Mouse (Mus musculus) spleen, postnatal 4 days (tissue): Measurements from ENCODE around the gene Sync.

ENCODE experiments used
- DNase-seq, 2 experiments: peaks; one replicate each; pipeline ENCODE4 v3.0.0; 2022; ENCODE audit warnings: low spot score in 2 of 2

Gene Sync

DNA sequence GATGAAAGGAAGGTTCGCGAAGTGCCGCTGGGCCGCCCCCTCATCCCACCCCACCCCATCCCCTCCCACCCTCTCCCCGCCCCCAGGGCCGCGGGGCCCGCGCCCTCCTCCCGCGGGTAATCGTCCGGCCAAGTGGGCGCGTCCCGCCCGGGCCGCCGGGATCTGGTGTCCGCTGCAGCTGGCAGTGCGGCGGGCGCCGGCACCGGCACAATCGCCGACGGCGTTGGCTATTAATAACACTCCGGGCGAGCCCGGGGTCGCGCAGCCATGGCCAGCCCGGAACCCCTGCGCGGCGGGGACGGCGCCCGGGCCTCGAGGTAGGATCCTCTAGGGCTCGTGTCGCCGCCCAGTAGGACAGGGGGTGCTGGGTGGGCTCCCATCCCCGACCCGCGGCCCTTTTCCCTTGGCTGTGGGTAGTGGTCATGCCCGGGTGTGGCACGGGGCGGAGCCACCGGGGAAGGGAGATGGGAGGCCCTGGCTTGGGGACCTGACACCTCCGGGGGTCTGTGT, at the start of gene Sync:
Gene Sync (plus strand): TSS at position 146 of the 510 bp plus-strand sequence.
- no peak for DNase-seq

DNA sequence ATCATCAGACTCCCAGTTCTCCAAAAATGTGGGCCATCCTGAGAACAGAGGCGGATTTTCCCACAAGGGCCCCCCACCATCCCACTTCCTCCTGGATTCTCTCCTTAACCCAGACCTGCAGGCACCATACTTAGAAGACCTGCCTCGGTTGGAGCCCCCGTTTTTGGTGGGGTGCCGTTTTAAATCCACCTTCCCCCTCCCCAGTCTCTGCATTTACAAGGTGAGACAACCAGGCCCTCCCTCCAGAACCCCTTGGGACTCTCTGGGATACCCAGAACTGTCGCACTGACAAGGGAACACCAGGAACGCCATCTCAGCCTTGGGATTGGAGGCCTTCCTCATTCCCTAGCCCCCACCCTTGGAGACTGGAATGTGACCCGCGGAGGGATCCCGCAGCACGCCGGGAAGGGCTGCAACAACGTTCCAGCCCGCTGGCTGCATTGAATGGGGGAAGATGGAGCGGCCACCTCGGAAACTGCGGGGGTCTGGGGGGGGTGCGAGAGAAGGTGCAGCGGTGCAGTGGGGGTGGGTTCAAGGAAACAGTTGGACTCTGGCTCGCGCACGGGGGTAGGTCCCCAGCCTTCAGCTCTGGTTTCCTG, 49.5 kb upstream of the Sync start:
- no peak for DNase-seq

DNA sequence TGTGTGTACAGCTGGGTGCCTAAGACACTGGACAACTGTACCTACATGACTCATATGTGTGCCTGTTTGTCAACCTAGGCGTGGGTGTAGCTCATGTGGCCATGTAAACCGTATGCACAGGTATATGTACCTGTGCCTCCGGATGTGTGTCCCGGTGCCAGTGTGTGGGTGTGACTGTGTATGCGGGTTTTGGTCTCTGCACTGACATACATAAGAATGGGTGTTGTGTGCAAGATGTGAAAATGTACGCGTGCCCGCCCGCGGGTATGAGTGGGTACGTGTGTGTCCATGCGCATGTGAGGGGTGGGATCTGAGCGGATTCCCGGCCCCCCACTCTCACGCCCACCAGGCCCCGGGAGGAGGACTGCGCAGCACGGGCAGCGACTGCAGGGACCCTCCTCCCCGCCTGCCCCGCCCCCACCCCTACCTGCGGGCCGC, 48.8 kb upstream of the Sync start:
- DNase-seq = no peak

DNA sequence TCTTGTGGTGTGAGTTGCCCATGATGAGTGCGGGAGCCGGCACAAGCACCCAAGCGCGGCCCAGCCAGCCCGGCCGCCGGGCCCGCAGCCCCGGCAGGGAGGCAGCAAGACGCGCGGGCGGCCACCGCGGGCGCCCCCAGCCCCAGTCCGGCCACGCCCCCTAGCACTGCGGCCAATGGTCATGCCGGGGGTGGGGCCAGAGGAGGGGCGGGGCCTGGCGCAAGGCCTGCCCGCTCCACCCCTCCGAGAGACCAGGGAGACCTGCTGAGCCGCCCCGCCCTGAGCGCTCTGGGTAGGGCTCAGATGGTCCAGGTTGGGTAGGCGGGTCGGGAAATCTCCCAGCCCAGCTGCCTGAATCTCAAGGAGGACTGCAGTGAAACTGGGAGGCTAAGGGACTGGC, 48.3 kb upstream of the Sync start:
- peak; percentile 59 to 77 for DNase-seq

DNA sequence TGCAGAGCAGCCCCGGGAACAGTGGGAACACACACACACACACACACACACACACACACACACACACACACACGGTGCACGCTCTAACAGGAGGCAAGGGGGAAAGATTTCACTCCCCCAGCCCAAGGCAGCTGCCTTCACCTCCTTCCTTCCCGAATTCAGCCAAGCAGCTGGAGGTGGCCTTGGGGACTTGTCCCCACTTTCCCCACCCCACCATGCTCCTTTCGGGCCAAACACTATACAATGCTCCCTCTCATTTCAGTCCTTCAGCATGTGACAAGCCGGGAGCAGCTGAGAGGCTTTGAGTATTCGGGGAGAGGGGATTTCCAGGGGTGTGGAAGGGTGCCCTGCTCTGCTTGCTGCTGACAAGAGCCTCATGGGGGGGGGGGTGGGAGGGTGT, 45.5 kb upstream of the Sync start:
- DNase-seq = no peak

DNA sequence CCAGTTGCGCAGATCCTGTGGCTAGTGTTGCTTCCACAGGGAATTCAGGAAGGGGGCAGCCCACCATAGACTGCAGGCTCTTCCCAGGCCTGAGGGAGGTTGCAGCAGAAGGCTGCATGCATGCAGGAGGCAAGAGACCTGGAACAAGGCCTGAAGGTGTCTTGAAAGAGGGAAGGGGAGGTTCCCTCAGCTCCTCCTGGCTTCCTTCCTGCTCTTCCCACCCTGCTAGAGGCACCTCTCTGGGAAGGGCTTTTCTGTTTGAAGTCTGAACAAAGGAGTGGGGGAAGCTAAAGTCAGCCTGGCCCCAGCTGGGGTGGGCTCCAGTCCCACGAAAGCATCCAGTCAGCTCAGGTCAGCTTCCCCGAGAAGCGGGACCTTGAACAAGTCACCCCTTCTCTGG, 45.1 kb upstream of the Sync start:
- DNase-seq = no peak

DNA sequence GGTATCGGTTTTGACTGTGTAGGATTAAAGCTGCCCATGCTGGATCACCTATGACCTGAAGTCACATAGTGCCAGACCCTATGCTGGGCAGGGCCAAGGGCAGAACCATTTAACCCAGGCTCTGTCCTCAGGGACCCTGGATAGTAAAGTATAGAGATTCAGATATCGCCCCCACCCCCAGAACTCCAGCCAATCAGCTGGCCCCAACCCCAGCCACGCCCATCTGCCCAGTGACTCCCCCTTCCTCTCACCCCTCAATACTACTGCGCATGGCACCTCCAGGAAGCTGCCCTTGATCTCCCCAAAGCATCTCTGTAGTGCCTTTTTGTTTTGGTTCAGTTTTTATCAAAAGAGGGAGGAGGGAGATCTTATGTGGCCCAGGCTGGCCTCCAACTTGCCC, 44.7 kb upstream of the Sync start:
- no peak for DNase-seq

DNA sequence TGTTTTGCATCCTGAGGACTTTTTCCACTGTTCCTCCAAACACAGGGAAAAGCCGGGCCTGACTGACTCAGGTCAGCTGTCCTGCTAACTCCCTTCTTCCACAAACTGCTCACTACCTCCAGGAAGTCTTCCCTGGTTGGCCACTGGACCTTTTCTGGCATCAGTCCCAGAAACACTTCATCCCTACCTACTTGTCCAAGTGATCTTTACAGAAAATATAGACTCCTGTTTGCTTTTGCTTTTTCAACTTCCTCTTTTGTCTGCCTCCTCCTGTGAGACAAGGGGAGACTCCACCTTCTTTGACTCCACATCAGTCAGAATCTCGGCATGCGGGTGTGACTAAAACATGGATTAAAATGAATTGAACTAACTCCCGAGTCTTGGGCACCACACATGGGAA, 42.6 kb upstream of the Sync start:
- no peak for DNase-seq

DNA sequence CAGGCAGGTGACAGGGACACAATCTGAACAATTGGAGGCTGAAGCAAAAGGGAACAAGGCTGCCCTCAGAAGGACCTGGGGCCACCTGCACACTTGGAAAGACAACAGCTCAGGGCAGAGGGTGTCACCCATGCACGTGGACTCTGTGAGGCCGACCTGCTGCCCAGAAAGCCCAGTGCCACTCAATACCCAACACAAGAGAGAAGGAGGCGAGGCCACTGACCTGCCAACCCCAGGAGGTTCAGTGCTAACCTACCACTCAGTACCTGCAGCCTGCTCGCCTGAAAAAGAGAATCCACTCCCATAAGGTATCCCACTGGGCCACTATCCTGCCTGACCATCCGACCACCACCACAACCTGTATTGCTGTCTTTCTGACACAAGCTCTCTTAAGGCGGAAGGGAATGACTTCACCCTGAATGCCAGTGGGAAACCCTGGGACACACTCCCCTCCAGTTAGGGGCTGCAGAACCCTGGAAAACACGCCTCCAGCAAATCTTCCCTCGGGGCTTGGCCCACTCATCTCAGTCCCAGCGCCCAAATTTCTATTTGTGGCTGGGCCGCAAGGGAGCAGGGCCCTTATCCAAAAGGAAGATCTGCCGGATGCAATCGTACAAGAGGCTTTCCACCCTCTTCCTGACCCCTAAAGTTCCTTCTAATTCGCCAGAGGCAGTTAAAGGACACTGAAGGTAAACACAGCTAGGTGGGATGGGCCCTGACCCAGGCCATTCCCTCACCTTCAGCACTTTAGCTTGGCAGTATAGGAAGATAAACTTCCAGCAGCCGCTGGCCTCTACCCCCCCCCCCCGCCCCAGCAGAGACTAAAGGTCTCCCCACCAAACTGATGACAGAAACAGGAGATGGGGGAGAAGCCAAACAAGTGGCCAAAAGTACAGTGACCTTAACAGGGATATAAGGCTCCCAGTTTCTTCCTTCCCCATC, 40.8 kb upstream of the Sync start:
- DNase-seq = no peak

DNA sequence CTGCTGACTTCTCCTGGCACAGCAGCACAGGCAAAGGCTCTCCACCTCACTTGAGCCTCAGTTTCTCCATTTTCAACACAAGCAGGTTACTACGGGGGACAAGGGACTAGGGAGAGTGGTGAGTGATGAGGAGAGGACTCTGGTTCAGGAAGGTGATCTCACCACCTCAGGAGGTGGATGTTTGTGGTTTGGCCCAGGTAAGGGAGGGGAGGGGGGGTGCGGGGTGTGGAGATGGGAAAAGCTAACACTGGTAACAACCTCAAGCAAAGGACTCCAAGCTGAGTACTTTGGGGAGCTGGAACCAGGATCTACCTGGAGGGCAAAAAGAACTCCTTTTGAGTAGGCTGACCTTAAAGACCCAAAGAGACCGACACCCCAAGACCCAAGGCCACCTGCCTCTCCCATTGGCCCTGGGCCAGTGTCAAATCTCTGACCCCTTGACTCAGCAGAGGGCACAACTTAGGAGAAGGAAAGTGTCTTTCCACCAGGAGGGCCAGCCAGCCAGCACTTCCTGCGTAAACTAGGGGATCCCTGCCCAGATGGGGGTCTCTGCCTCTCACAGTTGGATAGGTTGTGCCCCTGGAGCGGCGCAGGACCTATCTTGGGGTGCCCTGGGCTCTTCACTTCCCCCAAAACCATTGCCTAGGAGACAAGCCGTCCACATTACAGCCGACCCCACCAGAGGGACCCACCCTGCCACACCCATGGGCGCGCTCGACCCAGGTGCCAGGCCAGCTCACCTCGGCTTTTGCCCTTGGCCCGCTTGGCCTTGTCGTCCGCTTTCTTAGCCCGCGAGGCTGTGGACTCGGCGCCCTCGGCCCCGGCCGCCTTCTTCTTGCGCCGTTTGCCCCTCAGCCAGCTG, 39.8 kb upstream of the Sync start:
- DNase-seq = no peak

DNA sequence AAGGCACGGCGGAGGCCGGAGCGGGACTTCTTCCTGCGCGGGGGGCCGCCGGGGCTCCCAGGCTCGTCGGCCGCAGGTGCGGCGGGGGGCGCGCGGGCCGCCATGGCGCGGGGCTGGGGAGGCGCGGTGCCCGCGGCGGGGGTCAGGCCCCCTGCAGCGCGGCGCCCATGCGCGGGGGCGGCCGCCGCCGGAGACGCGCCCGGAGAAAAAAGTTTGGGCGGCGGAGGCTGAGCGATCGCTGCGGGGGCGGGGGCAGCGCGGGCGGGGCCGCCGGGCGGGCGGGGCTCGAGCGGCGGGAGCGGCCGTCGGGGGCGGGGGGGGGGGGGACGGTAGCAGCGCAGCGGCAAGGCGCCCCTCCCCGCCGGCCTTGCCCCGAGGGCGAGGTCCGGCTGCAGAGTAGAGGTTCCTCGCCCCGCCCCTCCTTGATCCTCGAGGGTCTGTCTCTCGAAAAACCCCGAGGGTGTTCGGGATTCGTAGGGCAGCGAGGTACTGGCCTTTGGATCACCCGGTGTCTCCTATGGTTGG, 39.1 kb upstream of the Sync start:
- no peak for DNase-seq

DNA sequence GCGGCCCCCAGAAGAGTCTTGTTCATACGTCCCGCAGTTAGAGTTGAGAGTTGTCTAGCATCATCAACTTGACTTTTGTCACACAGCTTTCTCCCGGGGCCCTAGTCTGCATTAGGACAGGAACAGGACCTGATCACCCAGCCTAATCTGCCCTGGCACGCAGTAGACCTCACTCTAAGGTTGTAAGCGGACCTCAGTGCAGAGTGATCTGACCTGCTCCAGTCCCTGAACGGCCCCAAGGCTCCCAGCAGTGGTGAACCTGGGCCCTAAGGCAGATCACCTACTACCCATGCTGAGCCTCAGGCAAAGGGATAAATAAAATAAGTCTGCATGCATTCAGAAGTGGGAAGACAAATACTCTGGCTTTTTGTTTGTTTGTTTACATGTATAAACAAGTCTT, 38.1 kb upstream of the Sync start:
- DNase-seq = no peak

DNA sequence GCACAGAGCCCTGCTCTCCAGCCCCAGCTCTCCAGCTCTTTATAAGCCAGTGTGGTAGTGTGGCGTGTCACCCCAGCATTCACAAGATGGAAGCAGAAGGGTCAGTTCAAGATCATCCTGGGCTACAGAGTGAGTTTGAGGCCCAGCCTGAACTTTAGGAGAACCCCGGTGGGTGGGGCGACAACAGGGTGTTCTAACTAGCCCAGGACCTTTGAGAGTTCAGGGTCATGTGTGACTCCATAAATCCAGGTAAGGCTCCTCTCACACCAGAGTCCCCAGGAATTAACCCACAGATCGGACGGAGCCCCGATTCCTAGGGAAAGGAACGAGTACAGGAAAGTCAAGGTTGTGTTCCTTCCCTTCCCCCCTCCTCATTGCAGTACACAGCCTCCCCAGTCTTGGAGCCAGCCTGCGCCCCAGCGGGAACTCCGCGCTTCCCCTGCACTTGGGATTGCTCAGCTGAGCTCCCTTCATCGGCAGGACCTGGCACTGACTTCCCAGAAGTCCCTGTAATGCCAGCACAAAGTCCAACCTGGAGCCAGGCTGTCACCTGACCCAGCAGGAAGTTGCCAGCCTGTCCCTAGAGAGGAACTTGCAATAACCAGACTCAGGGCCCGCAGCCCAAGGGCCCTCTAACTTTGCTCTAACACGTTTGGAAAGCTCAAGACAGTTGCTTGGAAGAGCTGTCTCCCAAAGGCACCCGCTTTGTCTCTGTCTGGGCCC, 36.5 kb upstream of the Sync start:
- DNase-seq = no peak

DNA sequence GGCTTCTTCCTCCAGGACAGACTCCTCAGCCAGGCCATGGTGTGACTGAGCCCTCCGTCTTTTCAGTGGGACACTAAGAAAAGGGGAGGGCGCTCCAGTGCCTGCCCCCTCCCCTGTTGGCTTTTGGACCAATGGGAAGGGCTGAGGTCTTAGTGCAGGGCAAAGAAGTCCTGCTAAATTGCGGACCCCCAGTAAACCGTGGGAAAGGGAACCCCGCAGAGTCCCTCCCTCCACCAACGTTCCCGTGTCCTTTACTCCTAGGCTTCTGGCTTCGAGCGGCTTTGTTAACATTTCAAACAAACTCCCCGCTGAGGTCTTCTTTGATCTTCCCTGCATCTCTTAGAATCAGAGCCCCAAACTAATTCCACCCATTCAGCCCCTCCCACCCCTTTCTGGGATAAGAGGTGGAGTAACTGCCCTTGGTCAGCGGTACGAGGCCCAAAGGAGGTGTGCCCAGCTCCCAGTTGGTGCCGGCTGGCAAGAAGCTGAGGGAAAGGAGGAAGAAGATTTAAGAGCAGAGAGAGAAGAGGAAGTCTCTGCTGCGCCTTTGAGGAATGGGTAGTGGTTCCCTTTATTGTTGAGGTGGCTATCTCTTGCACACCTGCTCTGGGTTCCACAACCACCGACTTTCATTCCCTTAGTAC, 35.8 kb upstream of the Sync start:
- no peak for DNase-seq

DNA sequence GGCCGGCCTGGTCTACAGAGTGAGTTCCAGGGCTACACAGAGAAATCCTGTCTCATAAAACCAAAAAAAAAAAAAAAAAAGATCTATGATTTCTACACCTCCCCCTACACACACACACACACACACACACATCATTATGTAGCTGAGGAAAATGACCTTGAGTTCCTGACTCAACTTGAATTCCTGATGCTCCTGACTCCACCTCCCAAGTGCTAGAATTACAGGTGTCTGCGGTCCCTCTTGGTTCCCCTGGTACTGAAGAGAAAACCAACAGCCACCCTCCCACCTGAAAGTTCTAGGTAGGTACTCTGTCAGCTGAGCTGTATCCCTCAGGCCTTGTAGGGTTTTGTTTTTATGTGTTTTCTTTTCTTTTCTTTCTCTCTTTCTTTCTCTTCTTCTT, 34.9 kb upstream of the Sync start:
- DNase-seq = no peak

DNA sequence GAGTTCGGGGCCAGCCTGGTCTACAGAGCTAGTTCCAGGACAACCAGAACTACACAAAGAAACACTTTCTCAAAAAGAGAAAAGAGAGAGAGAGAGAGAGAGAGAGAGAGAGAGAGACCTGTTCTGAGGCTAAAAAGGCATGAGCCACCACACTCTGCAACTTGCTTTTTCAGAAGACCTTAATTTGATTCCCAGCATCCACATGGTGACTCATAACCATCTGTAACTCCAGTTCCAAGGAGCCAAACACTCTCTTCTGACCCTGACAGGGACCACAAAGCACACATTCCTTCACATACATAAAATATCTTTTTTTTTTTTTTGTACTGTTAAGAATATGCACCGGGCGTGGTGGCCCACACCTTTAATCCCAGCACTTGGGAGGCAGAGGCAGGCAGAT, 32.8 kb upstream of the Sync start:
- no peak for DNase-seq

DNA sequence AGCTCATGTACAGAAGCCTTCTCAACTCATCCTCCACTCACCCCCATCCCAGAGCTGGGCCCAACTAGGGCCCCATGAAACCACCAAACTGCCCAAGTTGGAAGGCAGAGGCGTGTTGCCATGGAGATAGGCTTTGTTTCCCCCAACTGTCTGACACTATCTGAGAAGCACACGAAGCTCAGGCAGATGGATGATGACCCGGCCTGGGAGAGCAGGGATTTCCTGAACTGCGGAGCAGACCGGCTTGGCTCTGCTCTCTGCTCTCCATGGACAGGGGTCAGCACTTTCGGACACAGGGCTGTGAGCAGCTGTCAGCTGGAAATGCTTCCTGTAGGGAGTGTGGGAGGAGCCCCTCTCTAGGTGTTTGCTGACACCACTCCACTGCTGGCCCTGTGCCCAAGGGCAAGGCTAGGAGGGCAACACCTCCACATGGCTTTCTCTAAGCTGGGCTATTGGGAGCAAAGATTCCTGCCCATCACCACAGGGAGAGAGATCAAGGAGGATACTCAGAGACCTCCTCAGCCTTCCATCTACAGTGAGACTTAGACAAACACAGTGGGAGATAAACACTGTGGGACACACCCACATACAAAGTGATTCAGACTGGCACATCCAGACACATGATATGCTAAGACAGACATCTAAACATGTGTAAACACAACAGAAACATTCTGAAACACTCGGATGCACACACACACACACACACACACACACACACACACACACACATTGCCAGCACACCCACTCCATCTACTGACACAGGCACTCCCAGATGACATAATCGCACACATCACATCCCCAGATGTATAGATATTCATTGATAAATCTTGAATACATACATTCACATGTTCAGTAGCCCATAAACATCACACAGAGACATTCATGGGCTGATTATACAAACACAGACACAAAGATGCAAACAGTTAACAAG, 30.7 kb upstream of the Sync start:
- DNase-seq = no peak

DNA sequence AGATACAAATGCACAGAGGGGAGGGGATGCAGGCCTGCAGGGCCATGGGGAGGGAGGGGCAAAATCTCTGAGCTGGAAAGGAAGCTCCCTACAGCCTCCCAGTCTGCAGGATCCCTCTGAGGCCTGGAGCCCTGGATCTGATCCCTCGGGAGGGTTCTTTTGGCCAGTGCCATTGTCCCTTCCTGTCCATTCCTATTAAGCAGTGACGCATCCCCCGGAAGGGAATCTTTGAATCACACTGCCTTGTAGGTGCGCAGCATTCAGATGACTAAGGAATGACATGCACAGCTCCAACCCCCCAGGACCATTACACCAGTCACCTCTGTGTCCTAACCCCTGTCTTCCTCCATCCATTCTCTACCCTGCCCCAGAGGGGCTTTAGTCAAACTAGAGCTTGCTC, 28.3 kb upstream of the Sync start:
- DNase-seq = no peak

DNA sequence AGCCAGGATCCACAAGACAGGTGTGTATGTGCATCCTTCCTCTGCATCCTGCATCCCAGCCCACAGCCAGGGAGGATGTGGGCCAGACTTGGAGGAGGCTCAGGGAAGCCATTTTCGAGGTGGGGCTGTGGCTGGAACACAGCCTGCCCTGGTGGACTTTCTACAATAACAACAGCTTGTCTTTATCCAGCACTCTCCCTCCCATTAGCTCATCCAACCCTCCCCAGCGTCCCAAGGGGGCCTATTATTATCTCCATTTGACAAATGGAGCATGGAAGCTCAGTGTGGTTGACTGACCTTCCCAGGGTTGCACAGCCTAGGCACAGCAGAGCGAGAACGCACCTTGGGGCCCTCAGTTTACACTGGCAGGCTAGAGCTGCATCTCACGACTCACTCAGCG, 26.7 kb upstream of the Sync start:
- peak in 1 of 2 experiments; percentile 58 for DNase-seq

DNA sequence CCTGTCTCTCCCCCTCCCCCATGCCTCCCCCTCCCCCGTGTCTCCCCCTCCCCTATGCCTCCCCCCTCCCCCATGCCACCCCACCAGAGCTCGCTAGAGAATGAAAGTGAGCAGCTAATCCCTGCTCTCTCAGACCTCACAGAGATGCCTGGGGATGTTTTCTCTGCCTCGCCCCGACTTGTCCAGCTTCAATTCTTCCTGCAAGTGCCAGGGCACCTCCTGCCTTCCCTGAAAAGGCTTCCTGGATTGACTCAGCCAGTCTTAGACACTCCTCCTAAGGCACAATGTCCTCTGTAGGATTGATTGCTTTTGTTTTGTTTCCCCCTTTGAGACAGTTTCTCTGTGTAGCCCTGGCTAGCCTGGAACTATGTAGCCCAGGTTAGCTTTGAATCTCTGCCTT, 26.2 kb upstream of the Sync start, which contains the start of gene C77080:
Gene C77080 (minus strand): TSS at position 209 of the 400 bp plus-strand sequence.
- DNase-seq = no peak
